Mouse (Mus musculus): Measurements from ENCODE around the gene Zdhhc1. TPM values are rescaled to one million over a fixed set of nuclear protein-coding genes. Genes with fewer than 3 reads are reported as not detected.

The Zdhhc1 gene
- polyA plus RNA-seq, 1 experiment from 2014 or later, result 40.6 TPM

GRCm38 (mm10) chr8:105461085-105461803, 35.5 kb downstream of the Zdhhc1 start:
- no peaks in the 10 kb centered on the region for H3K36me3 ChIP-seq (ENCODE audit: insufficient read depth, low read length)
- peak; percentile 92 for ATAC-seq
- no peak overlapping the region for H3K9ac ChIP-seq (replicated peaks; ENCODE audit: low read depth)
- no peak overlapping the region for H3K4me3 ChIP-seq (ENCODE audit: low read depth, low read length)
- no peaks in the 10 kb centered on the region for H3K4me1 ChIP-seq (ENCODE audit: insufficient read depth, low read depth, low read length)
- WGBS, result 44% methylated on average over 13 of the region's 13 CpGs
- peak overlapping the region; percentile 74 for H3K27ac ChIP-seq (ENCODE audit: low read length)
- peak; percentile 83 for DNase-seq (ENCODE audit: low spot score)
- H3K9me3 ChIP-seq (ENCODE audit: low read length), result no peaks in the 10 kb centered on the region
- TF ChIP-seq EP300 (IDR thresholded peaks at IDR 0.05) (peak; percentile 85), CTCF (IDR thresholded peaks at IDR 0.05) (no peak)
- no peaks in the 10 kb centered on the region for H3K27me3 ChIP-seq (replicated peaks; ENCODE audit: insufficient read depth, low read length)
- no peak overlapping the region for H3K4me2 ChIP-seq (replicated peaks; ENCODE audit: low read depth, low read length)

DNA sequence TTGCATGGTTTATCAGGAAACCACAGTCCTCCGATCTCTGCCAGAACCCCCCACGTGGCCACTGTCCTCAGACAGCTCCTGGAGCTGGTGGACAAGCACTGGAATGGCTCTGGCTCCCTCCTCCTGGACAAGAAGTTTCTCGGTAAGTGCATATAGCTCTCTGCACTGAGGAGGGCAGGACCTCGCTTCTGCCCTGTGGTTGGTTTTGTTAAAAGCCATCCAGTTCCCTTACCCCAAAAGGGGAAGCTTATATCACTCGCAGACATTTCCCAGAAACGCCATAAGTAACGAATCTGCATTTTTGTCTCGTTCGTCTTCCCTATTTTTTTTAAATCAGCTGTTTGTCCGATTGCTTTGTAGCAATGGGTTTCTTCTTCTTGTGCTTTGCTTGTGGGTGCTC, 41.5 kb downstream of the Zdhhc1 start:
- Histone ChIP-seq H3K9ac (replicated peaks; ENCODE audit: low read depth) (no peak overlapping the region), H3K4me1 (ENCODE audit: insufficient read depth, low read depth, low read length) (no peaks in the 10 kb centered on the region), H3K4me2 (replicated peaks; ENCODE audit: low read depth, low read length) (no peak overlapping the region), H3K4me3 (ENCODE audit: low read depth, low read length) (no peak overlapping the region), H3K36me3 (ENCODE audit: insufficient read depth, low read length) (no peaks in the 10 kb centered on the region), H3K27me3 (replicated peaks; ENCODE audit: insufficient read depth, low read length) (no peaks in the 10 kb centered on the region), H3K27ac (ENCODE audit: low read length) (no peak overlapping the region), H3K9me3 (ENCODE audit: low read length) (no peaks in the 10 kb centered on the region)
- TF ChIP-seq CTCF (IDR thresholded peaks at IDR 0.05) (no peak), EP300 (IDR thresholded peaks at IDR 0.05) (no peak)
- ATAC-seq (no peak), DNase-seq (ENCODE audit: low spot score) (no peak)
- 34% methylated on average over 10 of the region's 10 CpGs for WGBS

- peak; percentile 88 for ATAC-seq
- no peaks in the 10 kb centered on the region for H3K9me3 ChIP-seq (ENCODE audit: low read length)
- H3K4me1 ChIP-seq (ENCODE audit: insufficient read depth, low read depth, low read length), result no peaks in the 10 kb centered on the region
- no peak overlapping the region for H3K4me3 ChIP-seq (ENCODE audit: low read depth, low read length)
- no peak for TF ChIP-seq CTCF (IDR thresholded peaks at IDR 0.05)
- peak; percentile 41; the same call in 1 of the 2 replicates for TF ChIP-seq EP300 (IDR thresholded peaks at IDR 0.05)
- 0 out of 2 replicates have a peak overlapping the region, but pooled peaks have one; percentile 32 for H3K27ac ChIP-seq (ENCODE audit: low read length)
- no peak overlapping the region for H3K9ac ChIP-seq (replicated peaks; ENCODE audit: low read depth)
- H3K4me2 ChIP-seq (replicated peaks; ENCODE audit: low read depth, low read length), result no peak overlapping the region
- WGBS, result 43% methylated on average over 5 of the region's 5 CpGs
- no peaks in the 10 kb centered on the region for H3K36me3 ChIP-seq (ENCODE audit: insufficient read depth, low read length)
- peak; percentile 76 for DNase-seq (ENCODE audit: low spot score)
- H3K27me3 ChIP-seq (replicated peaks; ENCODE audit: insufficient read depth, low read length), result no peaks in the 10 kb centered on the region
These were observed 42.6 kb downstream of the Zdhhc1 start for GRCm38 (mm10) chr8:105454088-105454487.

GRCm38 (mm10) chr8:105453296-105453695, 43.4 kb downstream of the Zdhhc1 start:
- Histone ChIP-seq H3K4me1 (ENCODE audit: insufficient read depth, low read depth, low read length) (no peaks in the 10 kb centered on the region), H3K27ac (ENCODE audit: low read length) (no peak overlapping the region), H3K27me3 (replicated peaks; ENCODE audit: insufficient read depth, low read length) (no peaks in the 10 kb centered on the region), H3K4me2 (replicated peaks; ENCODE audit: low read depth, low read length) (no peak overlapping the region), H3K36me3 (ENCODE audit: insufficient read depth, low read length) (no peaks in the 10 kb centered on the region), H3K9me3 (ENCODE audit: low read length) (no peaks in the 10 kb centered on the region), H3K4me3 (ENCODE audit: low read depth, low read length) (no peak overlapping the region), H3K9ac (replicated peaks; ENCODE audit: low read depth) (no peak overlapping the region)
- peak; percentile 70 for DNase-seq (ENCODE audit: low spot score)
- TF ChIP-seq EP300 (IDR thresholded peaks at IDR 0.05) (0 out of 2 replicates have a peak, but pooled peaks have one; percentile 18), CTCF (IDR thresholded peaks at IDR 0.05) (peak; percentile 59)
- peak; percentile 34 for ATAC-seq
- WGBS, result 48% methylated on average over 5 of the region's 5 CpGs

DNA sequence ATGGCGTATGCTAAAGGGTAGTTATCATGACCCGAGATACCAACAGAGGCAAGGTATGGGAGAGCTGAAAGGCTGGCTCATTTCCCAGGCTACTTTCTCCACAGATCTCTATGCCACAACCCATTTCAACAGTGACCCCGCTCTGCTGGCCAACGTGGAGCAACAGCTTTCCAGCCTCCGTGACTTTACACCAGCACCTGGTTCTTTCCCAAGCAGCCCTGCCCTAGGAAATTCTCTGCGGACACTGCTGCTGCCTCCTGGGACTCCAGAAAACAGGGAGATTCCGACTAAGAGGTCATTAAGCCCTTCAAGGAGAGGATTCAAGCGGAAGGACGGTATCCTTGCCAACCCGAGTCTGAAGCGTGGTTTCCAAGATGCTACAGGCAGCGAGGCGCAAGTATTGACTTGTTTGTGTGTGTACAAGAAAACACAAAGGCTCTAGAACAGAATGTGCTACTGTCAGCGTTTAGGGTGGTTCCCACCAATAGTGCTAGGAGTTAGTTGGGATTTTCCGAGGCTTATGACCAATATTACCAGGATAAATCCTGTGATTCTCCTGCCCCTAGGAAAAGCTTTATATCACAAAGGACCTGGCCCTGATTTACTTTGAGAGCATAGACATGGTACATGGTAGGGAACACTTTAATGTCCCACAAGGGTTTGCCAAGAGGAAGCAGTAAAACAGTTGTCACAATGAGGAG, 44.6 kb downstream of the Zdhhc1 start:
- ATAC-seq, result no peak

GRCm38 (mm10) chr8:105450977-105451376, 45.7 kb downstream of the Zdhhc1 start:
- no peaks in the 10 kb centered on the region for H3K9me3 ChIP-seq (ENCODE audit: low read length)
- H3K27ac ChIP-seq (ENCODE audit: low read length), result no peak overlapping the region
- H3K4me1 ChIP-seq (ENCODE audit: insufficient read depth, low read depth, low read length), result no peaks in the 10 kb centered on the region
- H3K36me3 ChIP-seq (ENCODE audit: insufficient read depth, low read length), result no peaks in the 10 kb centered on the region
- no peaks in the 10 kb centered on the region for H3K27me3 ChIP-seq (replicated peaks; ENCODE audit: insufficient read depth, low read length)
- H3K4me3 ChIP-seq (ENCODE audit: low read depth, low read length), result no peak overlapping the region
- no peak for DNase-seq (ENCODE audit: low spot score)
- WGBS, result 15% methylated on average over 1 of the region's 1 CpGs
- no peak for TF ChIP-seq EP300 (IDR thresholded peaks at IDR 0.05)
- TF ChIP-seq CTCF (IDR thresholded peaks at IDR 0.05), result no peak
- H3K4me2 ChIP-seq (replicated peaks; ENCODE audit: low read depth, low read length), result no peak overlapping the region
- ATAC-seq, result no peak
- no peak overlapping the region for H3K9ac ChIP-seq (replicated peaks; ENCODE audit: low read depth)

More for the DNA sequence above, 44.6 kb downstream of the Zdhhc1 start:
- no peak for DNase-seq (ENCODE audit: low spot score)
- no peak overlapping the region for H3K9ac ChIP-seq (replicated peaks; ENCODE audit: low read depth)
- no peak overlapping the region for H3K4me2 ChIP-seq (replicated peaks; ENCODE audit: low read depth, low read length)
- H3K4me3 ChIP-seq (ENCODE audit: low read depth, low read length), result no peak overlapping the region
- no peaks in the 10 kb centered on the region for H3K9me3 ChIP-seq (ENCODE audit: low read length)
- H3K27ac ChIP-seq (ENCODE audit: low read length), result no peak overlapping the region
- H3K4me1 ChIP-seq (ENCODE audit: insufficient read depth, low read depth, low read length), result no peaks in the 10 kb centered on the region
- H3K27me3 ChIP-seq (replicated peaks; ENCODE audit: insufficient read depth, low read length), result no peaks in the 10 kb centered on the region
- 61% methylated on average over 15 of the region's 15 CpGs for WGBS
- no peaks in the 10 kb centered on the region for H3K36me3 ChIP-seq (ENCODE audit: insufficient read depth, low read length)
- TF ChIP-seq EP300 (IDR thresholded peaks at IDR 0.05) (no peak), CTCF (IDR thresholded peaks at IDR 0.05) (no peak)
